Mouse (Mus musculus) CH12F3 (cell line): ENCODE measurements around the gene Clptm1.
"Not testable (repeated sequence)": the region's sequence is repeated elsewhere in the genome, so short reads cannot be mapped to it uniquely, and the experiment has no call there.

Experiments used
- in situ Hi-C: fragments of 300-500 bp; cut with MboI; formaldehyde crosslinking; loops from 2 replicates; pipeline ENCODE4 v1.14.3; 2020; ENCODE audit warnings: low sequenced_read_pairs

The Clptm1 gene

GRCm38 (mm10) chr7:19619004-19619801, 45.6 kb downstream of the Clptm1 start:
- in situ Hi-C loops: no loop called here

- in situ Hi-C loops: no loop called here
These were observed 49.7 kb downstream of the Clptm1 start for GRCm38 (mm10) chr7:19615036-19615577.

- in situ Hi-C loops: no loop called here
These were observed 53.9 kb downstream of the Clptm1 start for GRCm38 (mm10) chr7:19610969-19611368.

GRCm38 (mm10) chr7:19609641-19610332, 55.0 kb downstream of the Clptm1 start:
- in situ Hi-C loops: no loop called here

GRCm38 (mm10) chr7:19607291-19607690, 57.5 kb downstream of the Clptm1 start:
- in situ Hi-C loops: no loop called here

GRCm38 (mm10) chr7:19604606-19605214, 60.1 kb downstream of the Clptm1 start:
- in situ Hi-C loops: not testable (repeated sequence)

- in situ Hi-C loops: no loop called here
These were observed 60.8 kb downstream of the Clptm1 start, which contains the start of gene Clasrp for GRCm38 (mm10) chr7:19603849-19604605. Gene Clasrp (minus strand): TSS chr7:19604486.

- in situ Hi-C loops: no loop called here
These were observed 61.8 kb downstream of the Clptm1 start for GRCm38 (mm10) chr7:19603055-19603454.

- in situ Hi-C loops: no loop called here
These were observed 64.3 kb downstream of the Clptm1 start for GRCm38 (mm10) chr7:19600562-19600961.

GRCm38 (mm10) chr7:19593061-19593730, 71.6 kb downstream of the Clptm1 start:
- in situ Hi-C loops: no loop called here

GRCm38 (mm10) chr7:19589917-19590316, 74.9 kb downstream of the Clptm1 start:
- in situ Hi-C loops: no loop called here

GRCm38 (mm10) chr7:19589207-19589606, 75.6 kb downstream of the Clptm1 start:
- in situ Hi-C loops: no loop called here

GRCm38 (mm10) chr7:19586269-19586668, 78.6 kb downstream of the Clptm1 start:
- in situ Hi-C loops: no loop called here
